ENCODE assay signal across 13 mouse cellular contexts in genomic region chr6:112152535-112153364, GRCm38 (mm10).
DNase-seq lines count a peak whose midpoint lies in the region; ATAC-seq lines count a peak whose summit lies in the region.
"Had no signal": no experiment of that assay in that cellular context is flagged by ENCODE, and none has a peak within 500 bp of the region (broad histone marks: within the 10 kb centered on the region; RNA-seq: fewer than 3 reads in every experiment).

No protein-coding gene starts in this region.

- H3K27ac ChIP-seq in forebrain, embryonic 15.5 days (replicated peaks): no peak overlapping the region
- H3K27ac ChIP-seq in forebrain, embryonic 11.5 days (ENCODE audit: low read depth, low read length): no peak overlapping the region
- no peak overlapping the region for H3K27ac ChIP-seq in neural tube, embryonic 12.5 days
- no peak overlapping the region for H3K27ac ChIP-seq in neural tube, embryonic 15.5 days (replicated peaks)
- H3K27ac ChIP-seq: layer of hippocampus, adult 2 months had no signal

- no peaks in the 10 kb centered on the region for H3K4me1 ChIP-seq in forebrain, embryonic 15.5 days
- no peaks in the 10 kb centered on the region for H3K4me1 ChIP-seq in forebrain, embryonic 11.5 days (replicated peaks; ENCODE audit: control insufficient read depth, insufficient read depth, low read length)
- H3K4me1 ChIP-seq in neural tube, embryonic 12.5 days: no peaks in the 10 kb centered on the region
- peaks cover 4% of the 10 kb centered on the region; the same call in 1 of the 2 replicates for H3K4me1 ChIP-seq in neural tube, embryonic 15.5 days

- ATAC-seq in forebrain, embryonic 15.5 days (replicated peaks): 0 out of 2 replicates have a peak, but pooled peaks have one; percentile 58
- no peak for ATAC-seq in forebrain, embryonic 11.5 days (replicated peaks; ENCODE audit: low FRiP score)
- peak; percentile 56 for ATAC-seq in neural tube, embryonic 12.5 days (ENCODE audit: low FRiP score, low read depth)
- no peak for ATAC-seq in neural tube, embryonic 15.5 days (ENCODE audit: low FRiP score)

- no peak for DNase-seq in forebrain, embryonic 11.5 days (ENCODE audit: low spot score)
- peak; percentile 18 for DNase-seq in lung, postnatal 36 days
- DNase-seq in thymus, adult 18-20 months: no peak
- no peak for DNase-seq in cerebellum, adult 9-11 months
- DNase-seq in urinary bladder, adult 2 months (ENCODE audit: low spot score): no peak
- DNase-seq: adrenal gland, postnatal 10 days; B cell, adult 2 months; cerebellum, postnatal 14 days; liver had no signal

- H3K9ac ChIP-seq in forebrain, embryonic 15.5 days (replicated peaks): no peak overlapping the region
- H3K9ac ChIP-seq in forebrain, embryonic 11.5 days (ENCODE audit: low read length): no peak overlapping the region
- no peak overlapping the region for H3K9ac ChIP-seq in neural tube, embryonic 12.5 days
- no peak overlapping the region for H3K9ac ChIP-seq in neural tube, embryonic 15.5 days (replicated peaks)

- no peak overlapping the region for H3K4me3 ChIP-seq in forebrain, embryonic 15.5 days
- no peak overlapping the region for H3K4me3 ChIP-seq in forebrain, embryonic 11.5 days (ENCODE audit: low read depth, low read length)
- H3K4me3 ChIP-seq in neural tube, embryonic 12.5 days: no peak overlapping the region
- H3K4me3 ChIP-seq in neural tube, embryonic 15.5 days (replicated peaks): no peak overlapping the region
- H3K4me3 ChIP-seq: layer of hippocampus, adult 2 months had no signal

- 66% methylated on average over 10 of the region's 10 CpGs for WGBS in forebrain, embryonic 15.5 days
- 84% methylated on average over 10 of the region's 10 CpGs for WGBS in forebrain, embryonic 11.5 days
- WGBS in neural tube, embryonic 12.5 days: 66% methylated on average over 10 of the region's 10 CpGs
- 57% methylated on average over 10 of the region's 10 CpGs for WGBS in neural tube, embryonic 15.5 days

- H3K36me3 ChIP-seq in forebrain, embryonic 15.5 days: no peaks in the 10 kb centered on the region
- H3K36me3 ChIP-seq in forebrain, embryonic 11.5 days (ENCODE audit: control insufficient read depth, insufficient read depth, low read length): no peaks in the 10 kb centered on the region
- H3K36me3 ChIP-seq in neural tube, embryonic 12.5 days: no peaks in the 10 kb centered on the region
- H3K36me3 ChIP-seq in neural tube, embryonic 15.5 days: no peaks in the 10 kb centered on the region

- H3K4me2 ChIP-seq in forebrain, embryonic 15.5 days (replicated peaks): no peak overlapping the region
- no peak overlapping the region for H3K4me2 ChIP-seq in forebrain, embryonic 11.5 days (ENCODE audit: low read depth, low read length, severe bottlenecking)
- H3K4me2 ChIP-seq in neural tube, embryonic 12.5 days (replicated peaks): no peak overlapping the region
- no peak overlapping the region for H3K4me2 ChIP-seq in neural tube, embryonic 15.5 days

- no peaks in the 10 kb centered on the region for H3K27me3 ChIP-seq in forebrain, embryonic 15.5 days
- no peaks in the 10 kb centered on the region for H3K27me3 ChIP-seq in forebrain, embryonic 11.5 days (ENCODE audit: control insufficient read depth, insufficient read depth, low read length)
- H3K27me3 ChIP-seq in neural tube, embryonic 12.5 days (replicated peaks): no peaks in the 10 kb centered on the region
- no peaks in the 10 kb centered on the region for H3K27me3 ChIP-seq in neural tube, embryonic 15.5 days (replicated peaks)

- H3K9me3 ChIP-seq in forebrain, embryonic 15.5 days: no peaks in the 10 kb centered on the region
- H3K9me3 ChIP-seq in forebrain, embryonic 11.5 days (ENCODE audit: control insufficient read depth, low read length): no peaks in the 10 kb centered on the region
- no peaks in the 10 kb centered on the region for H3K9me3 ChIP-seq in neural tube, embryonic 12.5 days
- no peaks in the 10 kb centered on the region for H3K9me3 ChIP-seq in neural tube, embryonic 15.5 days (replicated peaks)

Comparison
In these comparisons a context has a peak if more than half of its experiments do, and no peak if none do; other contexts are left out.
1. ATAC-seq: peak in forebrain, embryonic 15.5 days (single experiment) and neural tube, embryonic 12.5 days (single experiment); none in forebrain, embryonic 11.5 days (single experiment) and neural tube, embryonic 15.5 days (single experiment).